Mouse (Mus musculus) left cerebral cortex, adult 2 months (tissue): ENCODE results near the gene Anks1b. TPM values are rescaled to one million over a fixed set of nuclear protein-coding genes. Genes with fewer than 3 reads are reported as not detected.

ENCODE experiments used
- DNase-seq, 2 experiments: peaks; one replicate each; pipeline ENCODE4 v3.0.0; 2021 to 2022; ENCODE audit warnings: low spot score in 2 of 2, mixed read lengths in 1 of 2; ENCODE audit errors: extremely low spot score in 1 of 2
- H3K27ac ChIP-seq: fragments of 200-600 bp; 2 replicates; pipeline ENCODE4 v1.8.1; 2022
- H3K4me3 ChIP-seq: fragments of 200-600 bp; 2 replicates; pipeline ENCODE4 v1.8.1; 2022
- CTCF ChIP-seq: fragments of 200-600 bp; IDR thresholded peaks from 2 replicates; pipeline ENCODE4 v1.8.1; 2022; ENCODE audit warnings: antibody characterized with exemption, mild to moderate bottlenecking, moderate library complexity
- intact Hi-C: fragments of 180-260 bp; cut with DNase I; formaldehyde crosslinking; loops from one replicate; pipeline ENCODE4 v1.15.1; 2025
- total RNA-seq, 2 experiments: library from RNA; stranded (reverse); gene quantifications; 2 replicates each; pipeline ENCODE4 v1.2.3; 2021

The Anks1b gene
- total RNA-seq, 2 experiments from 2014 or later: 472 to 474 TPM

DNA sequence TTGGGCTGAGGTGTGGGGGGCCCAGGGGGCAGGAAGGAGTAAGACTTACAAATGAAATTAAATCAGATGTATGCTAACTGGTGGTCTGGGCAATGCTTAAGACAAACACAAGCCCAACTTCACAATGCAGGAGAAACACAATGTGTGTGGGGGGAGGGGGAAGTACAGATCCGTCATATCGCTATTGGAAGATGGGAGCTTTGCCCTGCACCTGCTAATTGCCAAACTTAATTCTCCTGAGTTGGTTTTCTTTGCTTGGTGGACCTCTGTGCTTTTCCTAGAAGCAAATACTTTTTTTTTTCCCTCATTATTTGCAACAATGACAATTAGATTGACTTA, 957.9 kb downstream of the Anks1b start:
- no peak for TF ChIP-seq CTCF
- intact Hi-C loops: loop anchor here (5.0 kb wide), 3 partner anchors 41 to 136 kb away; no protein-coding TSS in a partner anchor
- DNase-seq: no peak
- Histone ChIP-seq H3K4me3 (peak overlapping the region; percentile 62), H3K27ac (peak overlapping the region; percentile 84)

DNA sequence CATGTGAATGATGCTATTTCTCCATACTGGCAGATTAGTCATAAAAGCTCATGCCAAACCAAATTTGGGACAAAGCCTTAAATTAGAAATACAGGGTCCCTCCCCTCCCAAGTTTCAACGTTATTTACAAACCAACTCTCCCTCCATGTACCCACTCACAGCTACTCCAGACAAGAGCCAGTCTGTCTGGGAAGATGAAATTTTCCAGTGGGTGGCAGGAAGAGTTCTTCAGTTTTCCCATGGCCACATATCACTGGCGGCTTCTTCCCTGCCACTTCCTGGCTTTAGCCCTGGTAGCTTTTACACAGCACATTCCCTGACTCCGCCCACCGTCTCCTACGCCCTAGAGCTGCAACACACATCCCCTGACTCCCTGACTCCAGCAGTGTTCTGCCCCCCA, 961.0 kb downstream of the Anks1b start:
- Histone ChIP-seq H3K27ac (peak overlapping the region; percentile 57), H3K4me3 (no peak overlapping the region)
- DNase-seq: no peak
- intact Hi-C loops: loop anchor here (5.0 kb wide), 3 partner anchors 38 to 133 kb away; no protein-coding TSS in a partner anchor
- TF ChIP-seq CTCF: no peak

DNA sequence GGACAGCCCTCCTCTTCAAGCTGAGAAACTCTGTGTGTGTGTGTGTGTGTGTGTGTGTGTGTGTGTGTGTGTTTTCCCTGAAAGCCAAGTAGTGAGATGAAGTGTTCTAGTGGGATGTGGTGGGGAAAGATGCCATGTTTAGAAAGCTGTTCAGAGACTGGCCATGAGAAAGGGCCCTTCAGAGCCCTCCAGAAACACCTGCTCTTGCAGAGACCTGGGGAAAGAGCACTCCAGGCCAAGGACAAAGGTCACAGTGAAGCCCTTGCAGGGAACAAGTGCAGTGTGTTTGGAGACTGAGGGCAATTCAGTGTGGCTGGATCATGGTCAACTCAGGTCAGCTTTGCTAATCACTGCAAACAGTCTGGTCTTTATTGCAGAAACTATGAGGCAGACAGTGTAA, 961.9 kb downstream of the Anks1b start:
- TF ChIP-seq CTCF: no peak
- intact Hi-C loops: no loop called here
- no peak for DNase-seq
- Histone ChIP-seq H3K27ac (no peak overlapping the region), H3K4me3 (no peak overlapping the region)

DNA sequence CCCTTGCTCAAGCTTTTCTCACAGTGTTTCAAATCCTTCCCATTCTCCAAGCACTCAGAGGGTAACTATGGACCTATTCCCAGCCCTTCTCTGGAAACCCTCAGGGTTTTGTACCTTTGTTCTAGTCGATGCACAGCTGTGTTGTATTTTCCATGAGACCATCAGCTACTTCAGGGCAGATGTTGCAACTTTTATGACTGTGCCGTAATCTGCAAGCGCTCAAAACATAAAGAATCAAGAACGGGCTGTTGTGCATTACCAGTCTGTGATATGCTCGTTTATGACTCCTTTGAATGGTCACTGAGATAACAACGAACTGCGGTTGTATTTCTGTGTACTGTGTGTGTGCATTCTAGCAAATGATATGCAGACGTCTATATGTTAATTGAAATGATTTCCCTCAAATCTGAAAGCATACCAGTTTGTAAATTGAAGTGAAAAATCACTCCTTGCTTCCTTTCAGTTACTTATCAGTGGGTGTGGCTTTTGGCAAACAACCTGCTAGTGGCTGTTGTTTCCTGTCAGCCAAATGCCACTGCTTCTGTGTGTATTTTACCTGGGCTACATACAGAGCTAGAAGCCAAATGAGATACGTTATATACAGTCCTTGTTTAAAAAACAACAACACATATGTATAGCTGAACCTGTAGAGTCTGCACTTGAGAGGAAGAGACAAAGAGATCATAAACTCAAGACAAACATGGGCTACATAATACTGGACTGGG, 966.5 kb downstream of the Anks1b start:
- TF ChIP-seq CTCF: no peak
- Histone ChIP-seq H3K4me3 (no peak overlapping the region), H3K27ac (no peak overlapping the region)
- intact Hi-C loops: no loop called here
- DNase-seq: no peak

DNA sequence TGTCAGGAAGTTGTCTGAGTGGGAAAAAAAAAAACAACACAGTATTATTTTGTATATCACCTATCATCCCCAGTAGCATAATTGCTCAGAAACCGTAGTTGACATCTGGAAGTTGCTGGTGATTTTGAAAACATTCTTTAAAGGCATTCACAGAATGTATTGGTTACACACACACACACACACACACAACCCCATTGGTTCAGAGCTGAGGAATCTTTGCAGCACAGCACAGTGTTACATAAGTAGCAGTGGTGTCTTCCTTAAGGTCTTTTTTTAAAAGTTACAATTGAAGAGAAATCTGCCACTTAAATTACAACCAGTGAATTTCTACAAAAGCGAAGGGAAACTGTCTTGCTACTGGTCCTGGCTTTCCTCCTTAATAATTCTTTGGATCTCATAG, 969.1 kb downstream of the Anks1b start:
- DNase-seq: no peak
- no peak for TF ChIP-seq CTCF
- H3K4me3 ChIP-seq: no peak overlapping the region
- intact Hi-C loops: no loop called here
- 0 out of 2 replicates have a peak overlapping the region, but pooled peaks have one; percentile 15 for H3K27ac ChIP-seq

DNA sequence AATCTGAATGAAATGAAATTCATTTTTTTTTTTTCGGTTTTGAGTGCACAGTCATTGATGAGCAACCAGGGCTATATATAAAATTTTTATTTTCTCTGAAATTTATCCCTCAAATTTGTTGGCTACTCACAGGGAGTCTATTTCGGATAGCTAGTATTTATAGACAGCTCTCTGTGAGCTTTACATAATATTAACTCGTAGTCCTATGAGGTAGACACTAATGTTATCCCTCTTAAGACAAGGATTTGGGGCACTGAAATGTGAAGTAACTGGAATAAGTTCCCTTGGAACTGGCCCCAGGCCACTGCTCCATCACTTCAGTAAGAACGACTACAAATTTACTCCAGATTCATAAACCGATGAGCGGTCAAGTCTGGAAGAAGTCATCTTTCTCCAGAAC, 977.8 kb downstream of the Anks1b start:
- Histone ChIP-seq H3K4me3 (no peak overlapping the region), H3K27ac (peak overlapping the region; percentile 71; the same call in 1 of the 2 replicates)
- intact Hi-C loops: no loop called here
- TF ChIP-seq CTCF: no peak
- DNase-seq: no peak

DNA sequence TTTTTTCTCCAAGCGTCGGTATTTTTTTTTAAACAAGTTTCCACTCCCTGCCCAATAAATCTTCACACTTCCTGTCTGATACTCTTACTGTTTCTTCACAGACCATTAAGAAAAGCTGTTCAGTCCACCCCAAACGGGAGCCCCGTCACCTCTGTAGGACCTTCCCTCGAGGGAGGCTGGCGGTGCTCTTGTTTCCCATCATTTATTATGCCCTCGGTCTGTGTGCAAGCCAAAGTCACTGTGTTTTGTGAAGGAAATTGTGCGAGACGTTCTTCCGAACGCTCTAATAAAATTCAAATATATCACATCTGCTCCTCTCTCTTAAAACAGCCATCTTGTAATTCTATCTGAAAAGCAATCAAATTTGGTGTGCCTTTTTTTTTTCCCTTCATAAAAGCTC, 978.7 kb downstream of the Anks1b start:
- Histone ChIP-seq H3K27ac (peak overlapping the region; percentile 10; the same call in 1 of the 2 replicates), H3K4me3 (no peak overlapping the region)
- intact Hi-C loops: no loop called here
- no peak for DNase-seq
- TF ChIP-seq CTCF: no peak

DNA sequence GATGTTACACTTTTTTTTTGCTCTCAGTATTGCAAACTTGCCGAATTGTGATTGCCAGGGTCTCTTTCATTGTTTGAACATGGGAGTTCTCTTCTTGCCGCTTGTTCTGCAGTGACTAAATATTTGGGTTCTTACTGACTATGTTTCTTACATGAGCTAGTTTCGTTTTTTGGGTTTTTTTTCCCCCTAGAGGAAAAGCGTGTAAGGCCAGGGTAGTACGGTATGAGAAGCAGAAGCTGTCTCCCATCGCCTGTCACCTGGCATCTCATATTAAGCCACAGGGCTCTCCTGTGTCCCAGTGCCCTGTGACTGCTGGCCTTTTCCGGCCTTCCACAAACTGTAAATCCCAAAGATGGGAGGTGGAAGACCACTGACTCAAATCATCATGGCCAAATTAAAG, 979.1 kb downstream of the Anks1b start:
- no peak for DNase-seq
- TF ChIP-seq CTCF: no peak
- Histone ChIP-seq H3K27ac (no peak overlapping the region; the same call in 1 of the 2 replicates), H3K4me3 (no peak overlapping the region)
- intact Hi-C loops: no loop called here

DNA sequence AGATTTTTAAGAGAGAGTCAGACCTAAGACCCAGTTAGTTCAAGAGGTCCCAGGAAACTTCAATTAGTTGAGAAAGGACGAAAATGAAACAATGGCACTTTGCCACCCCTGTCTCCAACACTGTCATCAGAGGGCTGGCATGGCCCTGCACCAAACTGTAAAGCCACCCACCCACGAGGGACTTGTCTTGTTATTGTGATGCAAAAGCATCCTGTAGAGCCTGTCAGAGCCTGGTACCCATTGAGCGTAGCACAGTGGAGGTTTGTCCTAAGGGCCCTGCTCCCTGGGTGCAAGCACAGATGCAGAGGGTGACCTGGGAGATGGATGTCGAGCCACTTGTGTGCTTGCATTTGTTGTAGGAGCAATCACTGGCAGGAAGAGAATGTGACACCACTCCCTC, 983.4 kb downstream of the Anks1b start:
- no peak for TF ChIP-seq CTCF
- DNase-seq: no peak
- Histone ChIP-seq H3K4me3 (no peak overlapping the region), H3K27ac (peak overlapping the region; percentile 57)
- intact Hi-C loops: no loop called here

DNA sequence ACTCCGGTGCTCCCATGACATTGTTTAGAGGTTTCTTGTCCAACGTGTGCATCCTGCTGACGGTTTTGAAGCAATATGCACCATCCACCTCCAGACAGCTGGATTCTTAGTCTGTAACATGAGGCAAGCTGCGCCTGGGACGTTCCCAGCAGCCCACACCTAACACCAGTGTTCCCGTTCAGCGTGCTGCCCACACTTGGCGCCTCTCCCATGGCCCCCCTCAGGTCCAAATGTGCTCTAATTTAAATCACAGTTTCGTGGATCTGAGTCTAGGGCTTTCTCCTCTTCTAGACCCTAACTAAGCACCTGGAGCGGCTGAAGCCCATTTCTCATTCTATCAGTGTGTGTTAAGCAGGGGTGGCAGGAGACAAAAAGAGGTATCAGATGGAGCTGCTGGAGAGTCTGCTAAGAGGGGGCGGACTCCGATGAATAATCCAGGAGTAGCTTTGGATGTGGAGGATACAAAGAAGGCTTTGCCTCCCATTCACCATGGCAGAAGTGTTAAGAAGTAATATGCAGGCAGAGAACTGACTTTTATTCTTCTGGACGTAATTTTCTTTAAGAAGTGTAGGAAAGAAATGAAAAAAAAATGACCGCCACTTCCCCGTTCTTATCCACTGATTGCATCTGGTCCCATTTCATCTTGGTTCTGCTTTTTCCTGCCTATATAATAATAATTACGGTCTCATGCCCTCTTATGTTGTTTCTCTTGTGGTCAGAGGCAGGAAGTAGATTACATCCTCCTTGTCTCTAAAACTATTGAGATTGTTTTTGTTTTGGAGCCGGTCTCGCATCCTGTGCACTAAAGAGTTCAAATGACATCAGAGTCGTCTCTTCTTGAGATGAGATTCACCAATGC, 986.6 kb downstream of the Anks1b start:
- H3K27ac ChIP-seq: peak overlapping the region; percentile 78
- no peak overlapping the region for H3K4me3 ChIP-seq
- DNase-seq: peak; percentile 59 to 79
- intact Hi-C loops: no loop called here
- TF ChIP-seq CTCF: no peak

DNA sequence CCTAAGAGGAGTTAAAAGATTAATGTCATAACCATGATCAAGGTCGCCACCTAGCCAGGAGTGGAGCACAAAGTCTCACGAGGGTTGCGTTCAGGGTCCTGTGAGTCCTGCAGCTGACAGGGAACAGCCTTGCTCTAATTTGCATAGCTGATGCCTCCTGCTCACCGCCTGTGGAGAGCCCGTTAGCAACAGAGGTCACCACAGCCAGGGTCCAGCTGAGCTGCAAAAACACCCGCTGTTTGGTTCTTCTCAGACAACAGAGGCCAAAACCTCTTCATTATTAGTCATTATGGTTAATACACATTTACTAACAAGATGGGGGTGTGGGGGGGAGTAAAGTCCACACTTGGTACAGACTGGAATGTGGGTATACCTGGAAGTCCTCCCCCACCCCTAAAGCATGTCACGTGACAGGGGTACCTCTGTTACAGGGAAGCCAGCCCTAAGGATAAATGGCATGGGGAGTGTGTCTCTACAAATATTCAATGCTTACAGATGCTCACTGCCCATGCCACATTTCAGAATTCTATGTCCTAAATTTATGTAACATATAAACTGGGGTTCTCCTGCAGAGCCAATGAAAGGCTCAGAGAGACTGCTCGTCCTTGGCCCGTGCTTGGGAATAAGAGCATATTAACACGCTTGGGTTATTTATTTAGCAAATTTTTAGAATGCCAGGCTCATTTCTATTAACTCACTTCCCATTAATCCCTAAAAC, 990.7 kb downstream of the Anks1b start:
- TF ChIP-seq CTCF: no peak
- H3K4me3 ChIP-seq: no peak overlapping the region
- intact Hi-C loops: no loop called here
- no peak for DNase-seq
- H3K27ac ChIP-seq: peak overlapping the region; percentile 44; the same call in 1 of the 2 replicates

DNA sequence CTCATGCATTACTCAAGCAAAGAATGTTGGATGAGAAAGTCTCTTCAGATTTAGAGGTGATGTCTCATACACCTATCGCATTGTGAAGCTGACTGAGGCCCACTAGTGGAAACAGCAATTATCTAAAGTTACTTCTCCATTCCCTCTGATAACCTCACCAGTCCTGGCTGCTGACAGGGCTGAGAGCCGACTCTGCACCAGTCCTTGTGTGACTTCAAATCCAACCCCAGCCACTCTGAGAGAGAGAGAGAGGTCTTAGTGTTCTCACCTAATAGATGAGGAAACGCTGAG, 991.2 kb downstream of the Anks1b start:
- Histone ChIP-seq H3K27ac (no peak overlapping the region), H3K4me3 (no peak overlapping the region)
- TF ChIP-seq CTCF: no peak; the same call in none of the 2 replicates
- no peak for DNase-seq
- intact Hi-C loops: no loop called here
